ENCODE assay signal across 11 mouse cellular contexts in genomic region chr16:86473059-86473740, GRCm38 (mm10).
A peak's percentile ranks its signal among the peaks of the same experiment; 100 is the strongest.
DNase-seq lines count a peak whose midpoint lies in the region; ATAC-seq lines count a peak whose summit lies in the region.
"Had no signal": no experiment of that assay in that cellular context is flagged by ENCODE, and none has a peak within 500 bp of the region (broad histone marks: within the 10 kb centered on the region; RNA-seq: fewer than 3 reads in every experiment).

No protein-coding gene starts in this region.

- no peak overlapping the region for H3K4me2 ChIP-seq in heart, embryonic 12.5 days
- H3K4me2 ChIP-seq in midbrain, embryonic 11.5 days: no peak overlapping the region
- no peak overlapping the region for H3K4me2 ChIP-seq in midbrain, embryonic 14.5 days (ENCODE audit: low read length)
- H3K4me2 ChIP-seq in embryonic facial prominence, embryonic 14.5 days (ENCODE audit: low read depth, low read length): no peak overlapping the region
- no peak overlapping the region for H3K4me2 ChIP-seq in limb, embryonic 15.5 days

- H3K9ac ChIP-seq in heart, embryonic 12.5 days: no peak overlapping the region
- no peak overlapping the region for H3K9ac ChIP-seq in midbrain, embryonic 11.5 days (ENCODE audit: low read length)
- no peak overlapping the region for H3K9ac ChIP-seq in midbrain, embryonic 14.5 days (replicated peaks; ENCODE audit: low read length)
- H3K9ac ChIP-seq in embryonic facial prominence, embryonic 14.5 days (ENCODE audit: low read depth, low read length): no peak overlapping the region
- H3K9ac ChIP-seq in limb, embryonic 15.5 days: no peak overlapping the region

- H3K36me3 ChIP-seq in heart, embryonic 12.5 days: no peaks in the 10 kb centered on the region
- H3K36me3 ChIP-seq in midbrain, embryonic 11.5 days (ENCODE audit: control insufficient read depth, insufficient read depth, low read length): no peaks in the 10 kb centered on the region
- no peaks in the 10 kb centered on the region for H3K36me3 ChIP-seq in midbrain, embryonic 14.5 days (ENCODE audit: control insufficient read depth, insufficient read depth, low read length)
- H3K36me3 ChIP-seq in embryonic facial prominence, embryonic 14.5 days (ENCODE audit: control insufficient read depth, insufficient read depth, low read length): no peaks in the 10 kb centered on the region
- no peaks in the 10 kb centered on the region for H3K36me3 ChIP-seq in limb, embryonic 15.5 days

- DNase-seq in heart, adult 18-20 months: peak; percentile 14 to 21
- peak; percentile 23 for DNase-seq in midbrain, embryonic 11.5 days (ENCODE audit: low spot score, missing footprints)
- DNase-seq in midbrain, embryonic 14.5 days: no peak
- peak; percentile 41 for DNase-seq in embryonic facial prominence, embryonic 14.5 days (ENCODE audit: low spot score)
- no peak for DNase-seq in spleen, adult 18-20 months
- DNase-seq in spleen, postnatal 4 days (ENCODE audit: low spot score in 2 of 2): no peak
- DNase-seq: thymus, adult 2 months had no signal

- H3K4me1 ChIP-seq in heart, embryonic 12.5 days (replicated peaks): no peaks in the 10 kb centered on the region
- H3K4me1 ChIP-seq in midbrain, embryonic 11.5 days (ENCODE audit: control insufficient read depth, insufficient read depth, low read length): no peaks in the 10 kb centered on the region
- H3K4me1 ChIP-seq in midbrain, embryonic 14.5 days (ENCODE audit: control insufficient read depth, insufficient read depth, low read length): no peaks in the 10 kb centered on the region
- no peaks in the 10 kb centered on the region for H3K4me1 ChIP-seq in embryonic facial prominence, embryonic 14.5 days (ENCODE audit: control insufficient read depth, insufficient read depth, low read length)
- no peaks in the 10 kb centered on the region for H3K4me1 ChIP-seq in limb, embryonic 15.5 days

- no peaks in the 10 kb centered on the region for H3K27me3 ChIP-seq in heart, embryonic 12.5 days (replicated peaks)
- H3K27me3 ChIP-seq in midbrain, embryonic 11.5 days (ENCODE audit: control insufficient read depth, insufficient read depth, low read length): no peaks in the 10 kb centered on the region
- no peaks in the 10 kb centered on the region for H3K27me3 ChIP-seq in midbrain, embryonic 14.5 days (ENCODE audit: control insufficient read depth, insufficient read depth, low read length)
- no peaks in the 10 kb centered on the region for H3K27me3 ChIP-seq in embryonic facial prominence, embryonic 14.5 days (replicated peaks; ENCODE audit: control insufficient read depth, insufficient read depth, low read length)
- no peaks in the 10 kb centered on the region for H3K27me3 ChIP-seq in limb, embryonic 15.5 days

- 59% methylated on average over 4 of the region's 4 CpGs for whole genome bisulfite sequencing in heart, embryonic 12.5 days
- 59% methylated on average over 4 of the region's 4 CpGs for WGBS in midbrain, embryonic 11.5 days
- WGBS in midbrain, embryonic 14.5 days: 56% methylated on average over 4 of the region's 4 CpGs
- 41% methylated on average over 4 of the region's 4 CpGs for WGBS in embryonic facial prominence, embryonic 14.5 days
- WGBS in limb, embryonic 15.5 days: 46% methylated on average over 4 of the region's 4 CpGs

- H3K27ac ChIP-seq in heart, embryonic 12.5 days (ENCODE audit: poor library complexity, severe bottlenecking): no peak overlapping the region
- H3K27ac ChIP-seq in midbrain, embryonic 11.5 days (ENCODE audit: low read depth, low read length): no peak overlapping the region
- no peak overlapping the region for H3K27ac ChIP-seq in midbrain, embryonic 14.5 days (replicated peaks; ENCODE audit: low read depth, low read length)
- no peak overlapping the region for H3K27ac ChIP-seq in embryonic facial prominence, embryonic 14.5 days (replicated peaks; ENCODE audit: low read depth, low read length)
- peak overlapping the region; percentile 43 for H3K27ac ChIP-seq in limb, embryonic 15.5 days
- H3K27ac ChIP-seq: macrophage had no signal

- no peaks in the 10 kb centered on the region for H3K9me3 ChIP-seq in heart, embryonic 12.5 days (replicated peaks)
- H3K9me3 ChIP-seq in midbrain, embryonic 11.5 days (ENCODE audit: control insufficient read depth, low read length): no peaks in the 10 kb centered on the region
- no peaks in the 10 kb centered on the region for H3K9me3 ChIP-seq in midbrain, embryonic 14.5 days (ENCODE audit: control insufficient read depth, low read length)
- no peaks in the 10 kb centered on the region for H3K9me3 ChIP-seq in embryonic facial prominence, embryonic 14.5 days (ENCODE audit: control insufficient read depth, low read length)
- no peaks in the 10 kb centered on the region for H3K9me3 ChIP-seq in limb, embryonic 15.5 days

- ATAC-seq in heart, embryonic 12.5 days (ENCODE audit: insufficient number of reproducible peaks, low FRiP score): no peak
- ATAC-seq in midbrain, embryonic 11.5 days (ENCODE audit: low FRiP score): peak; percentile 61; the same call in 1 of the 2 replicates
- no peak for ATAC-seq in midbrain, embryonic 14.5 days (ENCODE audit: low FRiP score, low TSS enrichment)
- 0 out of 2 replicates have a peak, but pooled peaks have one; percentile 50 for ATAC-seq in embryonic facial prominence, embryonic 14.5 days (ENCODE audit: low read depth)
- no peak for ATAC-seq in limb, embryonic 15.5 days (ENCODE audit: insufficient number of reproducible peaks, low FRiP score, low TSS enrichment, low read depth)
- ATAC-seq: hindbrain, embryonic 16.5 days had no signal

- no peak overlapping the region for H3K4me3 ChIP-seq in heart, embryonic 12.5 days
- no peak overlapping the region for H3K4me3 ChIP-seq in midbrain, embryonic 11.5 days (ENCODE audit: low read depth, low read length)
- H3K4me3 ChIP-seq in midbrain, embryonic 14.5 days (replicated peaks; ENCODE audit: low read depth, low read length): no peak overlapping the region
- H3K4me3 ChIP-seq in embryonic facial prominence, embryonic 14.5 days (ENCODE audit: low read depth, low read length): no peak overlapping the region
- H3K4me3 ChIP-seq in limb, embryonic 15.5 days: no peak overlapping the region

Comparison
In these comparisons a context has a peak if more than half of its experiments do, and no peak if none do; other contexts are left out.
1. DNase-seq: peak in heart, adult 18-20 months (2 of 2), midbrain, embryonic 11.5 days (single experiment) and embryonic facial prominence, embryonic 14.5 days (single experiment); none in midbrain, embryonic 14.5 days (single experiment), spleen, adult 18-20 months (0 of 2) and spleen, postnatal 4 days (0 of 2).
2. ATAC-seq: peak in midbrain, embryonic 11.5 days (single experiment) and embryonic facial prominence, embryonic 14.5 days (single experiment); none in heart, embryonic 12.5 days (single experiment), midbrain, embryonic 14.5 days (single experiment) and limb, embryonic 15.5 days (single experiment).